Mouse (Mus musculus): ENCODE data around the gene Defb36.

Defb36 gene

DNA sequence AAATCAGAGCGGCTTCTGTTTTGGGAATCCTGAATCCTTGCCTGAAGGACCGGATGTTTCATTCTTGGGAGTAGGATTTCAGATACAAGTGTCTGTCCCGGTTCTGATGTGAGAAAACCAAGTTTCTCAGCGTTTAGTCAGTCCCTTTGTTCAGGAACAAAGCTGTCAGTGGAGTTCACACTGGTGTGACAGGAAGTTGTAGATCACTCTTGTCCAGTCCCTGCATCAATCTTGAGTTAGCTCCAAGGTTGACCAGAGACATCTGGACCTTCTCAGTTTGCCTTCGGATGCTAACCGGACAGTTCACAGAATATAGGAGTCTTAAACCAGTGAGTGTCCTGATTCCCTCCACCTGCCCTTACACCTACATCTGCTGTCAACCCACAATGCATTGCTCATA lies 3.6 kb downstream of the Defb36 start:
- Histone ChIP-seq H3K36me3 (ENCODE audit: control insufficient read depth, insufficient read depth, low read length, poor library complexity, severe bottlenecking) (no peaks in the 10 kb centered on the region), H3K27me3 (ENCODE audit: control insufficient read depth, insufficient read depth, low read length, poor library complexity, severe bottlenecking) (no peaks in the 10 kb centered on the region)
- DNase-seq (ENCODE audit: low read depth, low spot score) = no peak

DNA sequence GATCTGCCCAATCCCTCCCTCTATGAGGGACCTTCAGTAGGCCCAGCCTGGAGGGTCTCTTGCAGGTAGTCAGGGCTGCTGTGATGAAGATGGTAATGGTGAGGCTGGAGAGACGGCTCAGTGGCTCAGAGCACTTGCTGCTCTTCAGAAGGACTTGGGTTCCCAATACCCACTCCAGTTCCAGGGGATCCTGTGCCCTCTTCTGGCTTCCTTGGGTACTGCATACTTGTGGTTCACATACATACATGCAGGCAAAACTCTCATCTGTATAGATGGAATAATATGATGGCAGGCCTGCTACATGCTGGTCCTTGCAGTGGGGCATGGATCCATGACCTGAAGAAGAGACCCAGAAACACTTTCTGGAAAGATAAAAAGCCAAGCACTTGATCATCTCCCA lies 4.6 kb downstream of the Defb36 start:
- Histone ChIP-seq H3K27me3 (ENCODE audit: control insufficient read depth, insufficient read depth, low read length, poor library complexity, severe bottlenecking) (no peaks in the 10 kb centered on the region), H3K36me3 (ENCODE audit: control insufficient read depth, insufficient read depth, low read length, poor library complexity, severe bottlenecking) (no peaks in the 10 kb centered on the region)
- no peak for DNase-seq (ENCODE audit: low read depth, low spot score)

DNA sequence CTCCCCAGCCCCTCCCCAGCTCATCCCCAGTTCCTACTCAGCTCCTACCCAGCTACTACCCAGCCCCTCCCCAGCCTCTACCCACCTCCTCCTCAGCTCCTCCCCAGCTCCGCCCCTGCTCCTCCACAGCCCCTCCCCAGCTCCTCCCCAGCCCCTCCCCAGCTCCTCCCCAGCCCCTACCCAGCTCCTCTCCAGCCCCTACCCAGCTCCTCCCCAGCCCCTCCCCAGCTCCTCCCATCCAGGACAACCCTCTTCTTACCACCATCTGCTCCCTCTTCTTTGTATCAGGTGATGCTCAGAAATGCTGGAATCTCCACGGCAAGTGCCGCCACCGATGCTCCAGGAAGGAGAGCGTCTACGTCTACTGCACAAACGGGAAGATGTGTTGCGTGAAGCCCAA lies 8.1 kb downstream of the Defb36 start:
- DNase-seq (ENCODE audit: low read depth, low spot score) = no peak
- no peaks in the 10 kb centered on the region for H3K27me3 ChIP-seq (ENCODE audit: control insufficient read depth, insufficient read depth, low read length, poor library complexity, severe bottlenecking)

DNA sequence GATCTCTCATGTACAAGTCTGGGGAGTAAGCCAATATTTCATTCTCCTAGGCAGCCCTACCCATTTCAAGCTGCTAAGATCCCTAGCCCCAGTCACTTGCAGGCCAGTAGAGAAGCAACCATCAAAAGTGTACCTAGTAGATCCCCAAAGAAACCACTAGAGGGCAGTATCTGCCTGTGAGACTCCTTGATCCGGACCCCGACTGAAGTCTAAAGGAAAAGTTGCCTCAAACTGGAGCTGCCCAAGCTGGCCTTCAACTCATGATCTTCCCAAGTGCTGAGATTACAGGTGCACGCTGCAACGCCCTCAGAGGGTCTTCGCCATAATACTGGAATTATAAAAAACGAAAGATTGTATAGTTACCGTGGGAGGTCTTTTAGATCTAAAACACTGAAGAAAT lies 11.4 kb downstream of the Defb36 start:
- Histone ChIP-seq H3K36me3 (ENCODE audit: control insufficient read depth, insufficient read depth, low read length, poor library complexity, severe bottlenecking) (no peaks in the 10 kb centered on the region), H3K27me3 (ENCODE audit: control insufficient read depth, insufficient read depth, low read length, poor library complexity, severe bottlenecking) (no peaks in the 10 kb centered on the region)
- DNase-seq (ENCODE audit: low read depth, low spot score) = peak; percentile 66

More for the DNA sequence above, 8.1 kb downstream of the Defb36 start:
- no peaks in the 10 kb centered on the region for H3K36me3 ChIP-seq (ENCODE audit: control insufficient read depth, insufficient read depth, low read length, poor library complexity, severe bottlenecking)

DNA sequence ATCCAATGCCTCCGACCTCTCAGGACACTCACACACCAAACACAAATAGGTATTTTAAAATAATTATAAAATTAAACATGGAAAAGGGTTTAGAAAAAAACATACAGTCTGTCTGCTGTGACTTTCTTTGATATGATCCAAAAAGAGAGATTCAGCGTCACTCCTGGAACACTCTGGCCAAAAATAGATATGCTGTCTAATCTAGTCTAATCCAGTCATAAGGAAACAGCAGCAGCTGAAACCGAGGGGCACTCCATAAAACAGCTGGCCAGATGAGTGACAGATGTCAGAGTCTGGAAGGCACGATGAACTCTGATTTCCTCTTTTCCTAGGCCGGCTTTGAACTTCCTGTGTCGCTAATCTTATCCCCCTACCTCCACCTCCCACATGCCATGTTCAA lies 12.3 kb downstream of the Defb36 start:
- H3K36me3 ChIP-seq (ENCODE audit: control insufficient read depth, insufficient read depth, low read length, poor library complexity, severe bottlenecking) = no peaks in the 10 kb centered on the region
- no peak for DNase-seq (ENCODE audit: low read depth, low spot score)
- H3K27me3 ChIP-seq (ENCODE audit: control insufficient read depth, insufficient read depth, low read length, poor library complexity, severe bottlenecking) = no peaks in the 10 kb centered on the region

DNA sequence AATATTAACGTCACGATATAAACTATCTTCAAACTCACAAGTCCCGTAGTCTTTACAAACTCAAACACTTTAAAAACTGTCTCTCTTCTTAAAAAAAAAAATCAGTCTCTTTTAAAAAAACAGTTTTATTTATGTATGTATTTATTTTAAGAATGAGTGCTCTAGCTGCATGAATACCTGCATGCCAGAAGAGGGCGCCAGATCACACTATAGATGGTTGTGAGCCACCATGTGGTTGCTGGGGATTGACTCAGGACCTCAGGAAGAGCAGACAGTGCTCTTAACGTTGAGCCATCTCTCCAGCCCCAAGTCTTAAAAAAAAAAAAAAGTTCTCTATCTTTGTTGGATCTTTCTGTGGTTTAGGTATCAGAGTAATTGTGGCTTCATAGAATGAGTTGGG lies 13.2 kb downstream of the Defb36 start:
- peak; percentile 45 for DNase-seq (ENCODE audit: low read depth, low spot score)
- Histone ChIP-seq H3K27me3 (ENCODE audit: control insufficient read depth, insufficient read depth, low read length, poor library complexity, severe bottlenecking) (no peaks in the 10 kb centered on the region), H3K36me3 (ENCODE audit: control insufficient read depth, insufficient read depth, low read length, poor library complexity, severe bottlenecking) (no peaks in the 10 kb centered on the region)

DNA sequence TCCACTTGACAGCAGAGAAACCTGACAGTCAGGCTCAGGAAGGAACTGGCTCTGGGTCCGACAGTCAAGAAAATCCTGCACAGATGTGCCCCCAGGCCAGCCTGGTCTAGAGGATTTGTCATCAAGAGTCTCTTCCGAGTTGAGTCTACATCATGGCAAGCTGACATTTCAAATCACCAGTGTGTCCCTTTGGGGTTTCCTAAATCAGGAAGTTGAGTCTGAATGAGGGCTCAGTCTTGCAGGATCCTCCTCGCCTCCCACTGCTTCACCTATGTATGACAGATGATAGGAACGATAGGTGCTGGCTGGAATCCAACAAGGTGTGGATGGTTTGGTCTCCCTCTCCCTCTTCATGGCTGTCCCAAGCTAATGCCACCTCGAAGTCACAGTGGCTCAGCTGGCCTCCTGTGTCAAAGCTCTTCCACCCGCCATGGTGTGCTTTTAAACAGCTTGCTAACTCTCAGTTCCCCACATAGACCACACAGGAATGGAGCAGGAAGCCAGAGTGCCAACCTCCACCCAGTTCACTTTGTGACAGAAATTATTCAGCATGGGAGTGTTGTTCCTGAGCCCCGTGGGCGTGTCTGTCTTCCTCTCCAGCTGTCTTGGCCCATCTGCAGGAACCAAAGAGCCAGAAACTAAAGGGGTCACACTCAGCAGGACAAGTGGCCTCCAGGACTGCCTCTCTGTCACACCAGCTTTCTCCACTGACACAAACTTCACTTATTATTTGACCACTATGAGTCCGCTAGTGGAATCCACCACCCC lies 16.4 kb downstream of the Defb36 start:
- Histone ChIP-seq H3K27me3 (ENCODE audit: control insufficient read depth, insufficient read depth, low read length, poor library complexity, severe bottlenecking) (no peaks in the 10 kb centered on the region), H3K36me3 (ENCODE audit: control insufficient read depth, insufficient read depth, low read length, poor library complexity, severe bottlenecking) (no peaks in the 10 kb centered on the region)
- DNase-seq (ENCODE audit: low read depth, low spot score) = no peak

DNA sequence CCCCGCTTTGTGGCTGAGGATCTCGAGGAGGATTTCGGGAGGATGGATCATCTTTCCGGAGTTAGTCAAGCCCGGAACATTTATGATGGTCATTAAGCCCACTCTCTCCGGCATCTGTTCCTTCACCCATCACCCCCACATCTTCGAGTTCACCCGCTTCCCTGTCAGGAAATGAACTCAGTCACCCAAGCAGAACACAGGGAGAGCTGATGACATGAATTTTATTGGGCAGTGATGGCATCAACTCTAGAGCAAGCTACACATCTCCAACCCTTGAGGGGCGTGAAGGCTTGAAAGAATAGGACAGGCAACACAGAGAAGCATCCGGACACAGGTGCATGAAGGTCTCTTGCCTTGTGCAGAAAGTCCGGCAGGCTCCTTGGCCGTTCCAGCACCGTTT lies 18.0 kb downstream of the Defb36 start:
- no peak for DNase-seq (ENCODE audit: low read depth, low spot score)
- no peaks in the 10 kb centered on the region for H3K27me3 ChIP-seq (ENCODE audit: control insufficient read depth, insufficient read depth, low read length, poor library complexity, severe bottlenecking)
- no peaks in the 10 kb centered on the region for H3K36me3 ChIP-seq (ENCODE audit: control insufficient read depth, insufficient read depth, low read length, poor library complexity, severe bottlenecking)

DNA sequence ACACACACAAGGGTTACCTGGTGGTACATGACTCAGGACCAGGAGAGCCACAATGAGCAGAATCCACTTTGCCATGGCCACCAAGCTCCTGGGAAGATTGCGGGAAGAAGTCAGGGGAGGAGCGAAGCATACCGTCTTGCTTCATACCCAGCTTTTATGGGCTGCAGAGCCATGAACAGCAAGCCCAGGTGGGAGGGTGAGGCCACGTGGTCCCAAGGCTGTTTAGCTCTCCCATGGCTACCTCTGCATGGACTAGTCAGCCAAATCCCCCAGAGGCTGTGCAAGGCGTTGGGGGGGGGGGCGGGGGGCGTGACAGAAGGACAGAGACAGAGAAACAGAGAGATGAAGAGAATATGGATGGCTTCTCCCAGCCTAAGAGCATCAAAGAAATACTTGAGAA lies 18.8 kb downstream of the Defb36 start, which contains the start of gene Defb25:
Gene Defb25 (minus strand): TSS at position 101 of the 400 bp plus-strand sequence.
- no peak for DNase-seq (ENCODE audit: low read depth, low spot score)
- Histone ChIP-seq H3K36me3 (ENCODE audit: control insufficient read depth, insufficient read depth, low read length, poor library complexity, severe bottlenecking) (no peaks in the 10 kb centered on the region), H3K27me3 (ENCODE audit: control insufficient read depth, insufficient read depth, low read length, poor library complexity, severe bottlenecking) (no peaks in the 10 kb centered on the region)

DNA sequence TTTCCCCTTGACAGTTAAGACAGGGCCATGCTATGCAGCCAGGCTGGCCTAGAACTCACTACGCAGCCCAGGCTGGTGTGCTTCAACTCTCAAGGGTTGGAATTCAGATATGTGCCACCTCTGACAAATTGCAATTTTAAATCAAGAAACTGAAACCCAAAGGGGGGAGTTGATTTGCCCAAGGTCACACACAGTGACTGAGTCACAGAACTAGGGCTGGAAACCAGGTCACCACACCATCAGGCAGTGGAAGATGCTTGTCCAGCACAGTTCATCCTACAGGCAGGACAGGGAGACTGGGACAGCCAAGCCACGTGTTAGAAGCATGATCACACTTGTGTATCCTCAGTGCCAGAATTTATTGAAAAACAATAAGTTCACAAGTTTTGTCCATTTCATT lies 20.4 kb downstream of the Defb36 start:
- Histone ChIP-seq H3K36me3 (ENCODE audit: control insufficient read depth, insufficient read depth, low read length, poor library complexity, severe bottlenecking) (no peaks in the 10 kb centered on the region), H3K27me3 (ENCODE audit: control insufficient read depth, insufficient read depth, low read length, poor library complexity, severe bottlenecking) (no peaks in the 10 kb centered on the region; the same call in 1 of the 2 replicates)
- DNase-seq (ENCODE audit: low read depth, low spot score) = no peak

DNA sequence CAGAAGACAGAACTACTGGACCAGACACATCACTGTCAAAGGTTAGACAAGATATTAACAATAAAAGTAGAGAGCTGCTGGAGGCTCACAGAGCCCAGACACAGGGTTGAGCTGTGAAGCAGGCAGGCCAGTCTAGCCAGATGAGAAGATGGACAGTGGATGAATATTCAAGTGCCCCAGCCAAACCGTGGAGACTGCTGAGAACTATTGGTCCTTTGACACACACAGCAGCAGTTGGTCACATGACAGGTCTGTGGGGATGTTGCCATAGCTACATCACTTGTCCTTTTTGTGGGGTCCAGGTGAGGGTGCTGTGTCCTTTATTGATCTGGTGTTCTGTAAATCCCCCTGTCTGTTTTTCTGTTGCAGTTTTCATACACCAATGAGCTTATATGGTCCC lies 21.1 kb downstream of the Defb36 start:
- no peak for DNase-seq (ENCODE audit: low read depth, low spot score)
- Histone ChIP-seq H3K36me3 (ENCODE audit: control insufficient read depth, insufficient read depth, low read length, poor library complexity, severe bottlenecking) (no peaks in the 10 kb centered on the region), H3K27me3 (ENCODE audit: control insufficient read depth, insufficient read depth, low read length, poor library complexity, severe bottlenecking) (no peaks in the 10 kb centered on the region; the same call in 1 of the 2 replicates)

DNA sequence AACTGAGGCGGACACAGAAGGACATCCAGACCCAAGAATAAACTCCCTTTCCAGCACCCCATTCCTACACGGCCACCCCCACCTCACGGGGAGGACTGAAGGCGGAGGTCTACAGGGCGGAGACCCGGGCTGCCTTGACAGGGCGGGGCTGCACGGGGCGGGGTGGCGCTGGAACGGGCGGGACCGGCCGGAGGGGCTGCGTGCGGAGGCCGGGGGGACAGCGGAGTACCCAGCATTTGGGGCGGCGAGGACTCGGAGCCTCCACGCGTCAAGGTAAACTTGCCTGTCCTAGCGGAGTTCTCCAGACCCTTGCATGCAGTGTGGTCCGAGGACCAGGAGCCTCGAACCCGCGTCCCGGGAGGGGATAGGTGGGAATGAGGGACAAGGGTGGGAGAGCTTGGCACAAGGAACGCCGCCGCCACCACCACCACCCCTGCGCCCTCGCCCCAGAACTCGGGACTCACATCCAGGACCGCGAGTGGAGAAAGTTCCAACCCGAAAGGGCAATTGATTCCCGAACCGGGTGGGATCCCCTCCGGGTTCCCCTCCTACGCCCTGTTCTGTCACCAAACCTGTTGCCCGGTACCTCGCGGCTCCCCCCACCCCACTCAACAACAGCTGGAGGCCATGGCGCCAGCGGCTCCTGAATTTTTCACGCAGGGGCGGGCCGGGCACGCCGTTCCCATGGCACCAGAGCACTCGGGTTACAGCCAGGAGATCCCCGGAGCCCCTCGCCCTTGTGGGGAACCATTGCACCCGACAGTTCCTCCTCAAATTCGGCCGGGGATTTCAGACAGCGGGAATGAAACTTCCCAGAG lies 22.9 kb downstream of the Defb36 start, which contains the start of gene Rem1:
Gene Rem1 (plus strand): TSS at position 178 of the 818 bp plus-strand sequence.
- Histone ChIP-seq H3K36me3 (ENCODE audit: control insufficient read depth, insufficient read depth, low read length, poor library complexity, severe bottlenecking) (no peaks in the 10 kb centered on the region), H3K27me3 (ENCODE audit: control insufficient read depth, insufficient read depth, low read length, poor library complexity, severe bottlenecking) (no peaks in the 10 kb centered on the region; the same call in 1 of the 2 replicates)
- DNase-seq (ENCODE audit: low read depth, low spot score) = no peak

DNA sequence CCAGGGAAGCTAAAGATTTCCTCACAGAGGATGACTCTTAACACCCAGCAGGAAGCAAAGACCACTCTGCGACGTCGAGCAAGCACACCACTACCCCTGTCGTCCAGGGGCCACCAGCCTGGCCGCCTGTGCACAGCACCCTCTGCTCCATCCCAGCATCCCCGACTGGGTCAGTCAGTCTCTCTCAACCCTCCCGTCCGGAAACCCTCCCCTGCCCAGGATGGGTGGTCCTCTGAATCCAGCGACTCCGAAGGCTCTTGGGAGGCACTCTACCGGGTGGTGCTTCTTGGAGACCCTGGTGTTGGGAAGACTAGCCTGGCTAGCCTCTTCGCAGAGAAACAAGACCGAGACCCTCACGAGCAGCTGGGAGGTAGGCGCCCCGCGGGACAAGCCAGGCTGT lies 23.9 kb downstream of the Defb36 start:
- H3K27me3 ChIP-seq (ENCODE audit: control insufficient read depth, insufficient read depth, low read length, poor library complexity, severe bottlenecking) = no peaks in the 10 kb centered on the region; the same call in 1 of the 2 replicates
- no peak for DNase-seq (ENCODE audit: low read depth, low spot score)
- H3K36me3 ChIP-seq (ENCODE audit: control insufficient read depth, insufficient read depth, low read length, poor library complexity, severe bottlenecking) = no peaks in the 10 kb centered on the region

DNA sequence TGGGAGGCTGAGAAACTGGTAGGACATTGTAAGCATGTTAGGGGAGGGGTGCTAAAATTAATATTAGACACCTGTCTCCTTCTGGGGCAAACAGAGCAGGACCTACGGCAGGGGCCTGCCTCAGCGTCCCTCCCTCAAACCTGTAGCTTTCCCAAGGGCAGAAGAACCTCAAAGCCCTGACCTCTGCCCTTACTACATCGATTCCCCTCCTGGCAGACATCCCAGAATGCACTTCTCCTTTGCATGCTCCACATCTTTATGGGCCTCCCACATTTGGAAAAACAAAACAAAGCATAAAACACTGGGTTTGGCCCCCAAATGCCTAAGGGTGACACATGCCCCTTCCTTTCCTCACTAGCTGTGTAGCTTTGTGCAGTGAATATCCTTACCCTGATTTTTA lies 25.1 kb downstream of the Defb36 start:
- DNase-seq (ENCODE audit: low read depth, low spot score) = no peak
- no peaks in the 10 kb centered on the region; the same call in 1 of the 2 replicates for H3K27me3 ChIP-seq (ENCODE audit: control insufficient read depth, insufficient read depth, low read length, poor library complexity, severe bottlenecking)
- H3K36me3 ChIP-seq (ENCODE audit: control insufficient read depth, insufficient read depth, low read length, poor library complexity, severe bottlenecking) = no peaks in the 10 kb centered on the region

DNA sequence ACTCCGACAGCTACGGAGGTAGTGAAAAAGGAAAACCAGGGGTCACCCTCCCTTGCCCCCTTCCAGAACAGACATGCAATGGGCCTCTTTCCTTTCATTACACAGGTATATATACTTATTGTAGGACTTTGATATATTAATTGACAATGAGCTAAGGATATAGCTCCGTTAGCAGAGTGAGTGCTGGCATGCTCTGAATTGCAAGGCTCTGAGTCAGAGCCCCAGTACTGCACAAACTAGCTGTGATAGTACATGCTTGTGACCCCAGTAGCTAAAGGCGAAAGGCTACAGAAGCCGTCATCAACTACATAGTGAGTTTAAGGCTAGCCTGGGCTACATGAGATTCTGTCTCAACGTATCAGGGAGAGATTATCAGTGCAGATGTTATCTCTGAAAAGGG lies 25.8 kb downstream of the Defb36 start:
- DNase-seq (ENCODE audit: low read depth, low spot score) = no peak
- no peaks in the 10 kb centered on the region for H3K36me3 ChIP-seq (ENCODE audit: control insufficient read depth, insufficient read depth, low read length, poor library complexity, severe bottlenecking)
- H3K27me3 ChIP-seq (ENCODE audit: control insufficient read depth, insufficient read depth, low read length, poor library complexity, severe bottlenecking) = no peaks in the 10 kb centered on the region; the same call in 1 of the 2 replicates
